Mouse (Mus musculus): Measurements from ENCODE around the gene Btbd35f5. TPM values are rescaled to one million over a fixed set of nuclear protein-coding genes. Genes with fewer than 3 reads are reported as not detected.
"Not testable (repeated sequence)": the region's sequence is repeated elsewhere in the genome, so short reads cannot be mapped to it uniquely, and the experiment has no call there.

The Btbd35f5 gene
- polyA plus RNA-seq (2014; fragmentation: Nextera tagmentation; extraction: Ambion mirVana), result not detected in 2 replicates

- not testable (repeated sequence) for H3K9me3 ChIP-seq (ENCODE audit: control insufficient read depth, low read length); ATAC-seq (ENCODE audit: low read depth); DNase-seq (ENCODE audit: low spot score); H3K4me3 ChIP-seq (ENCODE audit: low read depth, low read length); H3K9ac ChIP-seq (ENCODE audit: low read depth, low read length); H3K36me3 ChIP-seq (ENCODE audit: control insufficient read depth, insufficient read depth, low read length); H3K4me2 ChIP-seq (ENCODE audit: low read depth, low read length); H3K27me3 ChIP-seq (replicated peaks; ENCODE audit: control insufficient read depth, insufficient read depth, low read length); H3K4me1 ChIP-seq (ENCODE audit: control insufficient read depth, insufficient read depth, low read length); H3K27ac ChIP-seq (replicated peaks; ENCODE audit: low read depth, low read length)
- WGBS, result no CpG with 5 or more reads among the region's 3 CpGs
These were observed at the start of gene Btbd35f5 for GRCm38 (mm10) chrX:32973597-32973996. Gene Btbd35f5 (plus strand): TSS chrX:32973897.

- not testable (repeated sequence) for ATAC-seq (ENCODE audit: low read depth); H3K36me3 ChIP-seq (ENCODE audit: control insufficient read depth, insufficient read depth, low read length); H3K4me1 ChIP-seq (ENCODE audit: control insufficient read depth, insufficient read depth, low read length); H3K27ac ChIP-seq (replicated peaks; ENCODE audit: low read depth, low read length); DNase-seq (ENCODE audit: low spot score); H3K27me3 ChIP-seq (replicated peaks; ENCODE audit: control insufficient read depth, insufficient read depth, low read length); H3K4me2 ChIP-seq (ENCODE audit: low read depth, low read length); H3K4me3 ChIP-seq (ENCODE audit: low read depth, low read length); H3K9ac ChIP-seq (ENCODE audit: low read depth, low read length); H3K9me3 ChIP-seq (ENCODE audit: control insufficient read depth, low read length)
- no CpG with 5 or more reads among the region's 1 CpGs for WGBS
These were observed 32.2 kb upstream of the Btbd35f5 start, which contains the start of gene Gm21789 for GRCm38 (mm10) chrX:32941468-32941867. Gene Gm21789 (plus strand): TSS chrX:32941768.

Other genes with a start within 250 kb of the Btbd35f5 start
- gene Btbd35f21, start 247.8 kb upstream of the Btbd35f5 start, polyA plus RNA-seq (2014; fragmentation: Nextera tagmentation; extraction: Ambion mirVana), result not detected in 2 replicates
- not detected in 2 replicates for gene Btbd35f30, start 79.3 kb upstream of the Btbd35f5 start, polyA plus RNA-seq (2014; fragmentation: Nextera tagmentation; extraction: Ambion mirVana)
- not detected in 2 replicates for gene Gm21789, start 32.1 kb upstream of the Btbd35f5 start, polyA plus RNA-seq (2014; fragmentation: Nextera tagmentation; extraction: Ambion mirVana)

All from embryonic facial prominence, embryonic 14.5 days (tissue).